Mouse (Mus musculus) midbrain, postnatal 0 days (tissue): ENCODE results near the gene Shisa7. TPM values are rescaled to one million over a fixed set of nuclear protein-coding genes. Genes with fewer than 3 reads are reported as not detected.
"Not testable (repeated sequence)": the region's sequence is repeated elsewhere in the genome, so short reads cannot be mapped to it uniquely, and the experiment has no call there.

Experiments
- ATAC-seq: fragments of 200-750 bp; cut with Nextera tagmentation; 2 replicates; pipeline ENCODE4 v1.8.0; 2017; ENCODE audit warnings: moderate number of reproducible peaks, mild to moderate bottlenecking, moderate TSS enrichment, moderate library complexity; ENCODE audit not compliant: low FRiP score
- DNase-seq: peaks from one replicate; pipeline ENCODE4 v3.0.0-alpha.2; 2015; ENCODE audit warnings: low spot score
- H3K27ac ChIP-seq: fragments of 300-500 bp; sonication (generic); 2 replicates; pipeline ENCODE4 v1.5.1; 2014; ENCODE audit warnings: low read depth, mild to moderate bottlenecking, low read length, mixed read lengths
- H3K27me3 ChIP-seq: fragments of 300-500 bp; sonication (generic); 2 replicates; pipeline ENCODE4 v1.6.1; 2014; ENCODE audit warnings: low read length, control low read depth, mixed read lengths; ENCODE audit not compliant: insufficient read depth
- H3K36me3 ChIP-seq: fragments of 300-500 bp; sonication (generic); 2 replicates; pipeline ENCODE4 v1.6.1; 2014; ENCODE audit warnings: low read length, control low read depth, mixed read lengths; ENCODE audit not compliant: insufficient read depth
- H3K4me1 ChIP-seq: fragments of 300-500 bp; sonication (generic); 2 replicates; pipeline ENCODE4 v1.6.1; 2014; ENCODE audit warnings: mild to moderate bottlenecking, control low read depth, antibody characterized with exemption, low read length, mixed read lengths; ENCODE audit not compliant: insufficient read depth
- H3K4me2 ChIP-seq: fragments of 300-500 bp; sonication (generic); 2 replicates; pipeline ENCODE4 v1.6.1; 2014; ENCODE audit warnings: low read depth, mild to moderate bottlenecking, low read length, mixed read lengths; ENCODE audit not compliant: poor library complexity, severe bottlenecking
- H3K4me3 ChIP-seq: fragments of 300-500 bp; sonication (generic); 2 replicates; pipeline ENCODE4 v1.5.1; 2014; ENCODE audit warnings: low read depth, mild to moderate bottlenecking, low read length, moderate library complexity
- H3K9ac ChIP-seq: fragments of 300-500 bp; sonication (generic); replicated peaks from 2 replicates; pipeline ENCODE4 v1.6.1; 2014; ENCODE audit warnings: mild to moderate bottlenecking, low read length, moderate library complexity, mixed read lengths; ENCODE audit not compliant: poor library complexity, severe bottlenecking
- H3K9me3 ChIP-seq: fragments of 300-500 bp; sonication (generic); 2 replicates; pipeline ENCODE4 v1.6.1; 2016; ENCODE audit warnings: low read length, control low read depth
- CTCF ChIP-seq: IDR thresholded peaks from 2 replicates; pipeline ENCODE4 v1.5.1; 2016; ENCODE audit warnings: antibody characterized with exemption, mild to moderate bottlenecking
- WGBS: fragments of 180-500 bp; shearing (Covaris S2); extraction: QIAGEN DNeasy Blood & Tissue Kit; methylation state at CpG from one replicate; pipeline ENCODE4 v1.1.7; 2014; 5-methylcytosine and 5-hydroxymethylcytosine counted together
- polyA plus RNA-seq: library from polyadenylated mRNA; unstranded; fragments of >200 nt; fragmentation: Nextera tagmentation; extraction: Ambion mirVana; gene quantifications from 2 replicates; pipeline ENCODE4 v1.2.1, GENCODE M21; 2015
- total RNA-seq: library from RNA; depleted of rRNA; stranded (reverse); fragments of >200 nt; gene quantifications from 2 replicates; pipeline ENCODE4 v1.2.3, GENCODE M21; 2014

Gene Shisa7
- total and polyA plus RNA-seq, 2 experiments from 2014 or later = 10.1 to 51.4 TPM

DNA sequence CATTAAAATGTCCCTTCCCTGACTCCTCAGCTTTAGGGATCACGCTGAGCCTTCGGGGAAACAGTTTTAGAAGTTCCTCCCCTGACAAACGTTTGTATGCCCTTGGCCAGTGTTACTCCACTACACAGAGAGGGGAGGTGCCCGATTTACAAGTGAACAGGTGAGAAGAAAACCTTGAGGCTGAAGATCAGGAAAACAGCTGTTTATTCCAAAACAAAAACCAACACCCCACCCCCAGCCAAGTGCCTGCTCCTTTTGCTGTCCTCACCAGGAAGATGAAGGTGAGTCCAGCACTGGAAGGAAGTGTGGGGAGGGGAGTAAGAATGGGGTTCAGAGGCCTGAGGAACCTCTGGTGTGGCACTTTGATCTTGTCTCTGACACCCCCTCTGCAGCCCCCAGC is 19.1 kb downstream of the Shisa7 start:
- no peak overlapping the region for H3K9ac ChIP-seq
- no peak for TF ChIP-seq CTCF
- WGBS = 55% methylated on average over 4 of the region's 4 CpGs

DNA sequence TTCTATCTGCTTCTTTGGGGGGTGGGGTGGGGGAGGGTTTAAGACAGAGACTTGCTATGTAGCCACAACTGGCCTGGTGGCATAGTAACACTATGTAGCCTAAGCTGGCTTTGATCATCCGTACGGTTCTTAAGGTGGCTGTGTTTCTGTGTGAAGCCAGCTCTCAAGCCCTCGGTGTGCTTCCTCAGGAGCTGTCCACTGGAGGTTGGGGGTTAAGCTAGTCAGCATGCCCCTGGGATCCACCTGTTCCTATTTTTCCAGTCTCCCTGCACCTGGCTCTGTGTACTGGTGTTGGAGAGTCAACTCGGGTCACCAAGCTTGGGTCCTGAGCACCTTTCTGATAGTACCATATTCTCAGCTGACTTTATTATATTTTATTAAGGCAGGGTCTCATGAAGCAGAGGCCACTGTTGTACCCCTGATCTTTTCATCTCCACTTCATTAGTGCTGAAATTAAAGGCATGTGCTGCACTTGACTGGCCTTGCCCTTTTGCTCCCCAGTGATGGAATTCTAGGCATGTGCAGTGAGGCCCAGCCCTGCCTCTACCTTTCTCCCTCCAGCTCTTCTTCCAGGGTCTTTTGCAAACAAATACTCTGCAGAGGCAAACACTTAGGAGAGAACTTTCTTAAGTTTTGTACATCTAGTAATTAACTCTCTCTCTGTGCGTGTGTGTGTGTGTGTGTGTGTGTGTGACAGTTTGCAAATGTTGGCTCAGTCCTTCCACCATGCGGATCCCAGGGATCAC is 22.2 kb downstream of the Shisa7 start:
- Histone ChIP-seq H3K9ac (no peak overlapping the region), H3K36me3 (peaks cover 22% of the 10 kb centered on the region), H3K4me3 (no peak overlapping the region), H3K4me1 (no peaks in the 10 kb centered on the region), H3K27me3 (no peaks in the 10 kb centered on the region), H3K4me2 (no peak overlapping the region), H3K9me3 (no peaks in the 10 kb centered on the region), H3K27ac (no peak overlapping the region)
- ATAC-seq (no peak), DNase-seq (no peak)
- 69% methylated on average over 6 of the region's 6 CpGs for WGBS
- TF ChIP-seq CTCF = no peak

More for the DNA sequence above, 19.1 kb downstream of the Shisa7 start:
- no peak for DNase-seq
- Histone ChIP-seq H3K27ac (no peak overlapping the region), H3K27me3 (no peaks in the 10 kb centered on the region), H3K4me1 (no peaks in the 10 kb centered on the region), H3K9me3 (no peaks in the 10 kb centered on the region), H3K4me2 (no peak overlapping the region), H3K36me3 (peaks cover 38% of the 10 kb centered on the region), H3K4me3 (no peak overlapping the region)
- no peak for ATAC-seq

DNA sequence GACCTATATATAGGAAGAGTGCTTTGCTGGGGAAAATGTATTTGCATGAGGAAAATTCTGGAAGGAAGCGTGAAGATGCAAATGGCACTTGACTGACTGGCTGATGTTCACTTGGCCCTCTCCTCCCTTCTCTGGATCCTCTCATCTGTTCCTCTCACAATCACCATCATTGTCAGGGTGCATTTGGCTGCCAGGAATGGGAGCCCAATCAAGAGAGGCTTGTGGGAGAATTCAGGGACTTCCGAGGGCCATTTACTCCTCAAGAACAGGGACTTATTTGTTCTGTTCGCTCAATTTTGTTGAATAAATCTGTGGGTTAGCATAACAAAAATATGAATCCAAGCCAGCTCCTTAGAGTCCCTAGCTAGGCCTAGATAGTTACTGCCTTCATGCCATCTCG is 22.8 kb downstream of the Shisa7 start:
- H3K4me2 ChIP-seq = no peak overlapping the region
- no peak for ATAC-seq
- 77% methylated on average over 4 of the region's 4 CpGs for WGBS
- no peaks in the 10 kb centered on the region for H3K9me3 ChIP-seq
- no peaks in the 10 kb centered on the region for H3K27me3 ChIP-seq
- peaks cover 16% of the 10 kb centered on the region for H3K36me3 ChIP-seq
- no peak overlapping the region for H3K9ac ChIP-seq
- no peak for TF ChIP-seq CTCF
- no peak overlapping the region for H3K4me3 ChIP-seq
- H3K4me1 ChIP-seq = no peaks in the 10 kb centered on the region
- peak; percentile 46 for DNase-seq
- no peak overlapping the region for H3K27ac ChIP-seq

DNA sequence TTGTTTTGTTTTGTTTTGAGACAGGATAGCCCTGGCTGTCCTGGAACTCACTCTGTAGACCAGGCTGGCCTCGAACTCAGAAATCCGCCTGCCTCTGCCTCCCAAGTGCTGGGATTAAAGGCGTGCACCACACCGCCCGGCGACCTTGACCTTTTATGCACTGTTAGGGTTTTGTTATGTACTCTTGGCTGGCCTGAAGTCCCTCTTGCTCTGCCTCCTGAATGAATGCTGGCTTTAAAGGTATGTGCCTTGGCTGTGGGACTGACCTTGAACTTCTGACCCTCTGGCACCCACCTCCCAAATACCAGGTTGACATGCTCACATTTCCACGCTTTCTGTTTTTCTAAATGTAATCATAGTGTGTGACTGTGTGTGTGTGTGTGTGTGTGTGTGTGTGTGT is 23.6 kb downstream of the Shisa7 start:
- H3K9me3 ChIP-seq, H3K9ac ChIP-seq, H3K27ac ChIP-seq, ATAC-seq, H3K4me1 ChIP-seq, H3K27me3 ChIP-seq, H3K4me3 ChIP-seq, DNase-seq, H3K4me2 ChIP-seq: not testable (repeated sequence)
- peaks cover 13% of the 10 kb centered on the region; the same call in 1 of the 2 replicates for H3K36me3 ChIP-seq
- 89% methylated on average over 7 of the region's 7 CpGs for WGBS

DNA sequence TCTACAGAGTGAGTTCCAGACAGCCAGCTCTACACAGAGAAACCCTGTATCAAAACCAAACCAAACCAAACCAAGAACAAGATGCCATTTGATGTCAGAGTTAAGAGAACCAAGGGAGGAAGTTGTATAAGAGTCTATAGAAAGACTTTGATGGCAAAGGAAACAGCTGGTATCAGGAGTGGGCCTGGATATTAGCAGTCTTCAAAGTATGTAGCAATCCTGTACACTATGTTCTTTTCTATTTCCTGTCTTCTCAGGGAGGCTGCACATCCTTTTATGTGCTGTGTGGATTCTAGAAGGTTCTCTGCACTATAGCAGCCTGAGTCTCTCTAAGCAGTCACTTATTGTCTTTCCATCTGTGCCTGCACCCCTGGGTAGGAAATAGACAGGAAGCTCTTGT is 27.9 kb downstream of the Shisa7 start:
- no peak for DNase-seq
- no peak for TF ChIP-seq CTCF
- H3K27me3 ChIP-seq = no peaks in the 10 kb centered on the region
- no peak overlapping the region for H3K4me2 ChIP-seq
- H3K4me3 ChIP-seq = no peak overlapping the region
- peaks cover under 1% of the 10 kb centered on the region; the same call in 1 of the 2 replicates for H3K36me3 ChIP-seq
- H3K9ac ChIP-seq = no peak overlapping the region
- H3K27ac ChIP-seq = no peak overlapping the region
- peaks cover 5% of the 10 kb centered on the region; the same call in 1 of the 2 replicates for H3K4me1 ChIP-seq
- no peaks in the 10 kb centered on the region for H3K9me3 ChIP-seq
- no peak for ATAC-seq

DNA sequence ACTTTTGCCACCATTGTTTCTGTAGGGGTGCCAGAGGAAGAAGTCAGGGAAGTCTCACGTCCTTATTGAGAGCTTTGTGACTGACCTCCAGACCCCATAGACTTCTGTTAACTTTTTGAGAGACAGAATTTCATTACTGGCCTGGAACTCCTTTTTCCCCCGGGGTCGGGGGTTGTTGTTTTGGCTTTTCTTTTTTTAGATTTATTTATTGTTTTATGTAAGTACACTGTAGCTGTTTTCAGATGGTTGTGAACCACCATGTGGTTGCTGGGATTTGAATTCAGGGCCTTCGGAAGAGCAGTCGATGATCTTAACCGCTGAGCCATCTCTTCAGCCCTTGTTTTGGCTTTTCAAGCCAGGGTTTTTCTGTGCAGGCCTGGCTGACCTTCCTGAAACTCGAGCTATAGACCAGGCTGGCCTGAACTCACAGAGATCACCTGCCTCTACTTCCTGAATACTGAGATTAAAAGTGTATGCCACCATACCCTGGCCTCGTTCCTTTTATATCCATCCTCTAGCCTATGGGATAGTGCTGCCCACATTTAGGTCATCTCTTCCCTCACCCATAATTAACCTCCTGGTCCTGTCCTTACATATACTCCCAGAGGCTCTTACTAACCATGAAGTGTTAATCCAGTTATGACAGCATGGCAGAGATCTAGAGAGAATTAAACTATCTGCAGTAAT is 31.2 kb downstream of the Shisa7 start:
- Histone ChIP-seq H3K27ac (peak overlapping the region; percentile 85), H3K4me1 (peaks cover 8% of the 10 kb centered on the region; the same call in 1 of the 2 replicates), H3K9me3 (no peaks in the 10 kb centered on the region), H3K4me3 (peak overlapping the region; percentile 94), H3K27me3 (no peaks in the 10 kb centered on the region), H3K4me2 (peak overlapping the region; percentile 73), H3K36me3 (no peaks in the 10 kb centered on the region), H3K9ac (peak overlapping the region; percentile 46; the same call in 1 of the 2 replicates)
- DNase-seq (no peak), ATAC-seq (no peak)
- WGBS = 24% methylated on average over 8 of the region's 8 CpGs
- TF ChIP-seq CTCF = no peak
